Mouse (Mus musculus) C2C12 (cell line): Measurements from ENCODE around the gene Pde6g. TPM values are rescaled to one million over a fixed set of nuclear protein-coding genes. Genes with fewer than 3 reads are reported as not detected.

Experiments
- H3K27me3 ChIP-seq: one replicate; pipeline ENCODE4 v1.6.1; 2011; ENCODE audit not compliant: control insufficient read depth, insufficient read depth, insufficient read length
- H3K36me3 ChIP-seq: one replicate; pipeline ENCODE4 v1.6.1; 2011; ENCODE audit not compliant: control insufficient read depth, insufficient read depth
- H3K4me3 ChIP-seq: one replicate; pipeline ENCODE4 v1.5.1; 2011; ENCODE audit warnings: mild to moderate bottlenecking, control low read depth; ENCODE audit not compliant: poor library complexity, insufficient read depth, severe bottlenecking
- H3K79me2 ChIP-seq: one replicate; pipeline ENCODE4 v1.6.1; 2011; ENCODE audit not compliant: control insufficient read depth, insufficient read depth
- H3K79me3 ChIP-seq: one replicate; pipeline ENCODE4 v1.6.1; 2011; ENCODE audit warnings: low read depth, control low read depth
- H3ac ChIP-seq: one replicate; pipeline ENCODE3; 2011; ENCODE audit warnings: low read depth; ENCODE audit not compliant: control insufficient read depth, insufficient read length
- CEBPB ChIP-seq: IDR thresholded peaks from one replicate; pipeline ENCODE4 v1.6.1; 2011; ENCODE audit warnings: low read depth, mild to moderate bottlenecking, control low read depth, moderate library complexity
- CTCF ChIP-seq: IDR thresholded peaks from one replicate; pipeline ENCODE4 v1.5.1; 2011; ENCODE audit not compliant: control insufficient read depth, insufficient read depth, insufficient read length
- FOSL1 ChIP-seq: IDR thresholded peaks from one replicate; pipeline ENCODE4 v1.8.0; 2011; ENCODE audit warnings: mild to moderate bottlenecking, low read length; ENCODE audit not compliant: poor library complexity, insufficient read depth, severe bottlenecking
- MAX ChIP-seq: IDR thresholded peaks from one replicate; pipeline ENCODE4 v1.6.1; 2011; ENCODE audit warnings: mild to moderate bottlenecking, control low read depth
- MYOD1 ChIP-seq: IDR thresholded peaks from one replicate; pipeline ENCODE4 v1.6.1; 2011; ENCODE audit warnings: low read depth; ENCODE audit not compliant: control insufficient read depth, insufficient read length
- MYOG ChIP-seq: IDR thresholded peaks from one replicate; pipeline ENCODE4 v1.6.1; 2011; ENCODE audit not compliant: control insufficient read depth, insufficient read length; ENCODE audit errors: extremely low read depth
- USF1 ChIP-seq: IDR thresholded peaks from one replicate; pipeline ENCODE4 v1.6.1; 2011; ENCODE audit warnings: low read depth, mild to moderate bottlenecking, control low read depth, moderate library complexity
- polyA plus RNA-seq: library from polyadenylated mRNA; unstranded; fragments of >200 nt; fragmentation: generic; extraction: Trizol; gene quantifications from one replicate; pipeline ENCODE4 v1.2.1, GENCODE M21; 2012; ENCODE audit warnings: missing spikeins

The Pde6g gene
- polyA plus RNA-seq, 1 experiment: 0.13 TPM

- H3K4me3 ChIP-seq: no peak overlapping the region
- TF ChIP-seq CEBPB: no peak
- no peak for TF ChIP-seq MYOD1
- no peak for TF ChIP-seq USF1
- TF ChIP-seq MAX: no peak
- no peak for TF ChIP-seq FOSL1
- TF ChIP-seq MYOG: no peak
- peaks cover 3% of the 10 kb centered on the region for H3K79me3 ChIP-seq
- no peaks in the 10 kb centered on the region for H3K27me3 ChIP-seq
- H3K79me2 ChIP-seq: peaks cover 13% of the 10 kb centered on the region
- H3K36me3 ChIP-seq: peaks cover 52% of the 10 kb centered on the region
- H3ac ChIP-seq: no peak overlapping the region
These were observed 44.9 kb upstream of the Pde6g start for GRCm38 (mm10) chr11:120498226-120498625.

- Histone ChIP-seq H3K27me3 (no peaks in the 10 kb centered on the region), H3K36me3 (peaks cover 52% of the 10 kb centered on the region), H3K79me2 (peaks cover 21% of the 10 kb centered on the region), H3K79me3 (peaks cover 10% of the 10 kb centered on the region), H3ac (no peak overlapping the region), H3K4me3 (no peak overlapping the region)
- no peak for TF ChIP-seq MAX
- TF ChIP-seq USF1: no peak
- no peak for TF ChIP-seq CEBPB
- TF ChIP-seq FOSL1: no peak
- no peak for TF ChIP-seq CTCF
- TF ChIP-seq MYOD1: no peak
- TF ChIP-seq MYOG: no peak
These were observed 44.1 kb upstream of the Pde6g start for GRCm38 (mm10) chr11:120497436-120497835.

GRCm38 (mm10) chr11:120493911-120494310 is 40.6 kb upstream of the Pde6g start:
- Histone ChIP-seq H3K27me3 (no peaks in the 10 kb centered on the region), H3K79me3 (peaks cover 14% of the 10 kb centered on the region), H3K36me3 (peaks cover 64% of the 10 kb centered on the region), H3K79me2 (peaks cover 31% of the 10 kb centered on the region), H3ac (no peak overlapping the region), H3K4me3 (no peak overlapping the region)
- TF ChIP-seq MAX (no peak), MYOD1 (no peak), CEBPB (no peak), FOSL1 (no peak), MYOG (no peak), USF1 (no peak), CTCF (no peak)

- Histone ChIP-seq H3K4me3 (peak overlapping the region; percentile 99), H3K79me2 (peaks cover 31% of the 10 kb centered on the region), H3K79me3 (peaks cover 14% of the 10 kb centered on the region), H3K36me3 (peaks cover 64% of the 10 kb centered on the region), H3ac (no peak overlapping the region), H3K27me3 (no peaks in the 10 kb centered on the region)
- TF ChIP-seq CTCF (no peak), USF1 (no peak), CEBPB (no peak), MAX (no peak), FOSL1 (no peak), MYOG (no peak), MYOD1 (no peak)
These were observed 40.1 kb upstream of the Pde6g start for GRCm38 (mm10) chr11:120493351-120493750.

GRCm38 (mm10) chr11:120492878-120493203 is 39.5 kb upstream of the Pde6g start:
- Histone ChIP-seq H3K79me2 (peaks cover 35% of the 10 kb centered on the region), H3K36me3 (peaks cover 64% of the 10 kb centered on the region), H3ac (peak overlapping the region; percentile 16), H3K4me3 (peak overlapping the region; percentile 99), H3K27me3 (no peaks in the 10 kb centered on the region), H3K79me3 (peaks cover 14% of the 10 kb centered on the region)
- TF ChIP-seq FOSL1 (no peak), CTCF (no peak), CEBPB (no peak), USF1 (no peak), MYOG (no peak), MAX (no peak), MYOD1 (no peak)
